Mouse (Mus musculus) kidney, adult 2 months (tissue): ENCODE measurements at regions not wholly inside any gene's neighbourhood (a gene's known extent, or its start where the extent isn't known, plus 50 kb on each side); places are given as distances from the start of the nearest gene placed in this dataset.

Experiments used
- DNase-seq: peaks from one replicate; pipeline ENCODE4 v3.0.0; 2021
- H3K27ac ChIP-seq: fragments of 200-500 bp; 2 replicates; pipeline ENCODE4 v1.5.1; 2012; ENCODE audit warnings: low read depth, low read length, control low read depth, inconsistent platforms; ENCODE audit not compliant: insufficient read depth
- H3K27me3 ChIP-seq: fragments of 200-500 bp; replicated peaks from 2 replicates; pipeline ENCODE4 v1.6.1; 2012; ENCODE audit warnings: mild to moderate bottlenecking, moderate library complexity, low read length, inconsistent platforms; ENCODE audit not compliant: control insufficient read depth, insufficient read depth
- H3K36me3 ChIP-seq: fragments of 200-500 bp; 2 replicates; pipeline ENCODE4 v1.6.1; 2012; ENCODE audit warnings: mild to moderate bottlenecking, moderate library complexity, low read length, inconsistent platforms; ENCODE audit not compliant: control insufficient read depth, insufficient read depth
- H3K4me1 ChIP-seq: fragments of 200-500 bp; 2 replicates; pipeline ENCODE4 v1.6.1; 2011; ENCODE audit warnings: low read length; ENCODE audit not compliant: control insufficient read depth, insufficient read depth
- H3K4me3 ChIP-seq: fragments of 200-500 bp; 2 replicates; pipeline ENCODE4 v1.5.1; 2011; ENCODE audit warnings: mild to moderate bottlenecking, low read depth, low read length, control low read depth; ENCODE audit not compliant: insufficient read depth
- CTCF ChIP-seq: fragments of 200-500 bp; conservative IDR thresholded peaks from 2 replicates; pipeline ENCODE4 v1.5.1; 2011; ENCODE audit warnings: low read depth, mild to moderate bottlenecking, control low read depth, low read length, moderate library complexity, mixed read lengths; ENCODE audit not compliant: insufficient read depth, insufficient read length
- POLR2A ChIP-seq: fragments of 200-500 bp; IDR thresholded peaks from one replicate; pipeline ENCODE4 v1.6.1; 2011; ENCODE audit warnings: low read depth, low read length, control low read depth
- WGBS: fragments of 180-500 bp; shearing (Covaris S2); methylation state at CpG from one replicate; pipeline ENCODE4 v1.1.7; 2018; 5-methylcytosine and 5-hydroxymethylcytosine counted together

DNA sequence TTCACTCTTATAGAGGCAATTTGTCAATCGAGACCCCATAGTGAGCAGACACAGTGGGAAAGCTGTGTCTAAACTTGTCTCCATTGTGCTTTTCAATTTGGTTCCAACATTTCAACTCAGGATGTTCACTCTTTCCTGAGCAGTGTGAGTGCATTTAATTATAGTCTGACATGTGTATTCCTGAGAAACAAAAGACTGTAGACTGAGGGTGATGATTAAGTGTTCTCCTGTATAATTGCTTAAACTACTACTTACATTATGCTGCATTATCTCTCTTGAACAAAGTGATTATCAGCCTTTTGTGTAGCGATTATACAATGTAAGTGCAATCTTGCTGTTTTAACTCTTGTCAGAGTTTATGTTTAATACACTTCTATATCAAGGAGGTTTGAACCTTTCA is 87.9 kb downstream of the 1700008P02Rik start:
- no peak overlapping the region for H3K27ac ChIP-seq
- H3K4me3 ChIP-seq: no peak overlapping the region
- H3K27me3 ChIP-seq: no peaks in the 10 kb centered on the region
- WGBS: 77% methylated on average over 2 of the region's 2 CpGs
- no peaks in the 10 kb centered on the region for H3K4me1 ChIP-seq
- TF ChIP-seq CTCF: no peak
- no peak for TF ChIP-seq POLR2A
- H3K36me3 ChIP-seq: no peaks in the 10 kb centered on the region
- no peak for DNase-seq

DNA sequence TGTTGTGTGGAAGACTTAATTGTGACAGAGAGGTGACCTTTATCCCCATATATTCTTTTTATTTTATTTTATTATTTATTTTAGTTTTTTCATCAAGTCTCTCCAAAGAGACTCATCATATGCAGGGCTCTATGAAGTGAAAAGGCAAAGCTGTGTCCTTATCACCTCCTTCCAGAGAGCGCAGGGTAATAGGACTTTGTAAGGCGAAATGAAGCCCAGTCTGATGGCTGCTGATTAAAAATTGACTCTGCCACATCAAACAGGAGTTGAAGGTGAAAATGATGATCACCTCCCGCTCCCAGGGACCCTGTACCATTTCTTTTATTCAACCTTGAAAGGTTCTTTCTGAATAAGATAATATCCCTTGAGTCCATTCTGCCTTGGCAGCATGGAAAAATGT is 94.3 kb downstream of the 1700008P02Rik start:
- 87% methylated on average over 3 of the region's 3 CpGs for WGBS
- no peaks in the 10 kb centered on the region for H3K27me3 ChIP-seq
- DNase-seq: no peak
- no peak overlapping the region for H3K27ac ChIP-seq
- no peaks in the 10 kb centered on the region for H3K36me3 ChIP-seq
- no peak for TF ChIP-seq POLR2A
- no peak for TF ChIP-seq CTCF
- H3K4me3 ChIP-seq: no peak overlapping the region
- no peaks in the 10 kb centered on the region for H3K4me1 ChIP-seq

DNA sequence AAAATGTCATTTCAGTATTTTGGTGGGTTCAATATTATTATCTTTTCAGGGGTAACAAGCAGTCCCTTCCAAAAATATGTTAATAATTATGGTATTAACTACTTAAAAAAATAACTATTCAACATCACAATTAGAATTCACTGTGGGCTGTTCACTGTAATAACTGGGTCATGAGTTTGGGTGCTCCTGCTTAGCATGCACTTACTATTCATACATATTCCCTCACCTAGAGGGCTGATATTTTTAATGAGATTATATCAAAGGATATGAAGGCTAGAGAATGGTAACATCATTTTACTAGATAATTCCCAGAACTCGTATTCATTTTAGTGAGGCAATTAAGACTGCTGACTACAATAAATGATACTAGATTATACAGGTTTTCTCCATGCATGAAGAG is 95.1 kb downstream of the 1700008P02Rik start:
- Histone ChIP-seq H3K36me3 (no peaks in the 10 kb centered on the region), H3K4me1 (no peaks in the 10 kb centered on the region), H3K27ac (no peak overlapping the region), H3K4me3 (no peak overlapping the region), H3K27me3 (no peaks in the 10 kb centered on the region)
- WGBS: 86% methylated on average over 1 of the region's 1 CpGs
- TF ChIP-seq POLR2A: no peak
- no peak for TF ChIP-seq CTCF
- DNase-seq: no peak

DNA sequence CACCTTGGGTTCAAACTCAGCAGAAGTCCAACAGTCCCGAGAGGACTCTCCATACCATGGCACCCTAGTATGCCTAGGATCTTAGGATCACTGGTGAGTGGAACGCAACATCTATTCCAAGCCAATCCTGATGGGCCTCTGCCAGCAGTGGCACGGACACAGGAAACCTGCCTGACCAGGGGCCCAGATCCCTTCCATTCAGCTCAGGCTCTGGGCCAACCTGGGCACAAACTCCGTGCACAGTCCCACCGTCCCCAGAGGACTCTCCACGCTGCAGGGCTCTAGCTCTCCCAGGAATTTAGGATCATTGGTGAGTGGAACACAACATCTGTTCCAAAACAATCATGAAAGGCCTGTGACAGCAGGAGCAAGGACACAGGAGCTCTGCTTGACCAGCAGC is 108.9 kb downstream of the 1700008P02Rik start:
- DNase-seq: no peak
- Histone ChIP-seq H3K27ac (no peak overlapping the region), H3K4me1 (no peaks in the 10 kb centered on the region), H3K27me3 (no peaks in the 10 kb centered on the region), H3K4me3 (no peak overlapping the region), H3K36me3 (no peaks in the 10 kb centered on the region)
- WGBS: 87% methylated on average over 6 of the region's 6 CpGs
- no peak for TF ChIP-seq CTCF
- TF ChIP-seq POLR2A: no peak

DNA sequence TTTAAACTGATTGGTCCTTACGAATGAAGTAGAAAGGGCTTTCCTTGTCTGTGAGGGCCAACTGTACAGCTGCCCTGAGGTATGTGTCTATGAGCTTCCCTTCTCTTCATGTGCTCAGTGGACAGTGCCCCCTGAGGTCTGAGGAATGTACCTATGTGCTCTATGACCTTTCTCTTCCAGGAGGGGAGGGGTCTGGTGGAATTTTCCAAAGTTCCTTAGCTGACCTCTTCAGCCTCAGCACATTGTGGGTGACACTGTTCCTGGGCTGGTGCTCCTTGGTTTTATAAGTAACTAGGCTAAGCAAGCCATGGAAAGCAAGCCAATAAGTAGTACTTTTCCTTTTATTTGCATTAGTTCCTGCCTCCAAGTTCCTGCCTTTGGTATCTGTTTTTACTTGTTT is 116.1 kb downstream of the 1700008P02Rik start:
- Histone ChIP-seq H3K36me3 (no peaks in the 10 kb centered on the region), H3K27ac (peak overlapping the region; percentile 71), H3K4me1 (no peaks in the 10 kb centered on the region), H3K27me3 (no peaks in the 10 kb centered on the region), H3K4me3 (no peak overlapping the region)
- DNase-seq: peak; percentile 73
- WGBS: 82% methylated on average over 1 of the region's 1 CpGs
- no peak for TF ChIP-seq POLR2A
- TF ChIP-seq CTCF: no peak

DNA sequence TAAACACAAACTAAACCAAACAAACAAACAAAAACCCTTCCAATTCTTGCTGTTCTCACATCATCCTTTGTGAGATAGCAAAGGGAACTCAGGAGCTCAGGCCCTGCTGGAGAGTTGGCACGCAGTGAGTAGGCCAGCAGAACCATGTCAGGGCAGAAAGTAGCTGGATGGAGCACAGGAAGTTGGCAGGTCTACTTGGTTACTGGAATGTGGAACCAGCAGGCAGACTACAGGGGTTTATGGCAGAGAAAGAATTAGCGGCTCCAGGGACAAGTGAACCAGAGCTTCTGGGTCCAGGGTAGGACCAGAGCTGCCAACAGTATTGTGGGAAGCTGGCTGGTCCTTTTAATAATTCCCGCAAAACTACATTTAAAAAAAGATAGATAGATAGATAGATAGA is 136.2 kb downstream of the 1700008P02Rik start:
- no peaks in the 10 kb centered on the region for H3K36me3 ChIP-seq
- no peaks in the 10 kb centered on the region for H3K4me1 ChIP-seq
- no peak for DNase-seq
- TF ChIP-seq CTCF: no peak
- no peak overlapping the region for H3K27ac ChIP-seq
- no peaks in the 10 kb centered on the region for H3K27me3 ChIP-seq
- 85% methylated on average over 3 of the region's 3 CpGs for WGBS
- H3K4me3 ChIP-seq: no peak overlapping the region

DNA sequence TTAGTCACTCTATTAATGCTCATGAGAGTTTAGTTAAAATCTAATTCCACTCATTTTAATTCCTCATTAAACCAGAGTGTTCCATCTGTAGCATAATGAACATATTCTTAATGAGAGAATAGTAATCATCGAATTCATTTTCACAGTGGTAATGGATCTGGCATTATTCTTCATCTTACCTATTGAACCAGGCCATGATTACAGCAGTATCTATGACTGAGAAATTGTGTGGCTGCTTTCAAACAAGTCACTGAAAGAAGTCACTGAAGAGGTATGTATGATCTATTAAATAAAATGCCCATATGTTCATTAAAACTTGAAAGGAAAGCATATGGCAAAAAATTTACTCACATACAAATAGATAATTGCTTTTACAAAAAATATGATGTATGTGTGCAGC is 138.6 kb downstream of the 1700008P02Rik start:
- Histone ChIP-seq H3K4me1 (no peaks in the 10 kb centered on the region), H3K27me3 (no peaks in the 10 kb centered on the region), H3K27ac (no peak overlapping the region), H3K4me3 (no peak overlapping the region), H3K36me3 (no peaks in the 10 kb centered on the region)
- 95% methylated on average over 1 of the region's 1 CpGs for WGBS
- no peak for TF ChIP-seq POLR2A
- no peak for TF ChIP-seq CTCF
- no peak for DNase-seq
